Mouse (Mus musculus) stomach, postnatal 0 days (tissue): Measurements from ENCODE around the gene Alkbh2. TPM values are rescaled to one million over a fixed set of nuclear protein-coding genes. Genes with fewer than 3 reads are reported as not detected.

Source experiments
- ATAC-seq: fragments of 200-750 bp; cut with Nextera tagmentation; 2 replicates; pipeline ENCODE4 v1.8.0; 2017; ENCODE audit not compliant: low FRiP score, low TSS enrichment
- DNase-seq: peaks from one replicate; pipeline ENCODE4 v3.0.0-alpha.2; 2016; ENCODE audit warnings: low spot score
- H3K27ac ChIP-seq: fragments of 300-500 bp; sonication (generic); replicated peaks from 2 replicates; pipeline ENCODE4 v1.5.1; 2014; ENCODE audit warnings: mild to moderate bottlenecking, control low read depth
- H3K27me3 ChIP-seq: fragments of 300-500 bp; sonication (generic); 2 replicates; pipeline ENCODE4 v1.6.1; 2014; ENCODE audit warnings: low read length; ENCODE audit not compliant: control insufficient read depth, insufficient read depth
- H3K36me3 ChIP-seq: fragments of 300-500 bp; sonication (generic); 2 replicates; pipeline ENCODE4 v1.6.1; 2014; ENCODE audit warnings: low read length, mixed read lengths; ENCODE audit not compliant: control insufficient read depth, insufficient read depth
- H3K4me1 ChIP-seq: fragments of 300-500 bp; sonication (generic); replicated peaks from 2 replicates; pipeline ENCODE4 v1.6.1; 2014; ENCODE audit warnings: antibody characterized with exemption; ENCODE audit not compliant: control insufficient read depth, insufficient read depth
- H3K4me2 ChIP-seq: fragments of 300-500 bp; sonication (generic); replicated peaks from 2 replicates; pipeline ENCODE4 v1.6.1; 2014; ENCODE audit warnings: low read depth, mild to moderate bottlenecking, control low read depth, moderate library complexity
- H3K4me3 ChIP-seq: fragments of 300-500 bp; sonication (generic); 2 replicates; pipeline ENCODE4 v1.5.1; 2014; ENCODE audit warnings: low read depth, low read length, control low read depth
- H3K9ac ChIP-seq: fragments of 300-500 bp; sonication (generic); 2 replicates; pipeline ENCODE4 v1.6.1; 2014; ENCODE audit warnings: mild to moderate bottlenecking, low read length, control low read depth, mixed read lengths
- H3K9me3 ChIP-seq: fragments of 300-500 bp; sonication (generic); 2 replicates; pipeline ENCODE4 v1.6.1; 2016; ENCODE audit warnings: low read length; ENCODE audit not compliant: control insufficient read depth
- CTCF ChIP-seq: IDR thresholded peaks from 2 replicates; pipeline ENCODE4 v1.5.1; 2016; ENCODE audit warnings: antibody characterized with exemption, low read depth, mild to moderate bottlenecking, moderate library complexity
- EP300 ChIP-seq: optimal IDR thresholded peaks from 2 replicates; pipeline ENCODE3; 2016; ENCODE audit warnings: antibody characterized with exemption
- WGBS: fragments of 180-500 bp; shearing (Covaris S2); extraction: QIAGEN DNeasy Blood & Tissue Kit; methylation state at CpG from one replicate; pipeline ENCODE4 v1.1.7; 2014; 5-methylcytosine and 5-hydroxymethylcytosine counted together
- polyA plus RNA-seq: library from polyadenylated mRNA; unstranded; fragments of >200 nt; fragmentation: Nextera tagmentation; extraction: Ambion mirVana; gene quantifications from 2 replicates; pipeline ENCODE4 v1.2.1, GENCODE M21; 2015

The Alkbh2 gene
- polyA plus RNA-seq, 1 experiment from 2014 or later: 6.9 TPM

- peaks cover 5% of the 10 kb centered on the region; the same call in 1 of the 2 replicates for H3K4me1 ChIP-seq
- no peaks in the 10 kb centered on the region for H3K27me3 ChIP-seq
- peak overlapping the region; percentile 87 for H3K27ac ChIP-seq
- H3K9ac ChIP-seq: peak overlapping the region; percentile 61
- peak overlapping the region; percentile 100 for H3K4me2 ChIP-seq
- no peaks in the 10 kb centered on the region for H3K36me3 ChIP-seq
- under 1% methylated on average over 79 of the region's 87 CpGs for WGBS
- no peaks in the 10 kb centered on the region for H3K9me3 ChIP-seq
- DNase-seq: peak; percentile 93
- peak overlapping the region; percentile 58 for H3K4me3 ChIP-seq
- TF ChIP-seq CTCF (no peak), EP300 (peak; percentile 95)
- peak; percentile 95 for ATAC-seq
These were observed 2.9 kb upstream of the Alkbh2 start for GRCm38 (mm10) chr5:114130698-114131520.

- Histone ChIP-seq H3K4me1 (peaks cover 5% of the 10 kb centered on the region; the same call in 1 of the 2 replicates), H3K36me3 (no peaks in the 10 kb centered on the region), H3K27ac (peak within 1 kb of the TSS; percentile 87), H3K4me2 (peak within 1 kb of the TSS; percentile 100), H3K9me3 (no peaks in the 10 kb centered on the region), H3K9ac (peak within 1 kb of the TSS; percentile 61), H3K27me3 (no peaks in the 10 kb centered on the region), H3K4me3 (peak within 1 kb of the TSS; percentile 58)
- no peak for TF ChIP-seq CTCF
- TF ChIP-seq EP300: no peak
- ATAC-seq (no peak), DNase-seq (peak; percentile 54)
- 2% methylated on average over 21 of the region's 29 CpGs for WGBS
These were observed 2.2 kb upstream of the Alkbh2 start, which contains the start of gene Ung for GRCm38 (mm10) chr5:114130211-114130605. Gene Ung (plus strand): TSS chr5:114130386.

- 75% methylated on average over 15 of the region's 15 CpGs for WGBS
- H3K27me3 ChIP-seq: no peaks in the 10 kb centered on the region
- H3K36me3 ChIP-seq: no peaks in the 10 kb centered on the region
- H3K9me3 ChIP-seq: no peaks in the 10 kb centered on the region
- no peak overlapping the region for H3K27ac ChIP-seq
- no peak for DNase-seq
- no peak overlapping the region for H3K9ac ChIP-seq
- ATAC-seq: no peak
- H3K4me3 ChIP-seq: peak overlapping the region; percentile 58
- no peak for TF ChIP-seq CTCF
- no peak for TF ChIP-seq EP300
- H3K4me1 ChIP-seq: peaks cover 5% of the 10 kb centered on the region; the same call in 1 of the 2 replicates
- peak overlapping the region; percentile 100 for H3K4me2 ChIP-seq
These were observed 1.7 kb upstream of the Alkbh2 start for GRCm38 (mm10) chr5:114129550-114130210.

GRCm38 (mm10) chr5:114126499-114127244 is 1.3 kb downstream of the Alkbh2 start:
- WGBS: 79% methylated on average over 7 of the region's 7 CpGs
- TF ChIP-seq CTCF (no peak), EP300 (no peak)
- H3K9me3 ChIP-seq: no peaks in the 10 kb centered on the region
- peak overlapping the region; percentile 99; the same call in 1 of the 2 replicates for H3K4me2 ChIP-seq
- H3K27ac ChIP-seq: no peak overlapping the region
- peaks cover 4% of the 10 kb centered on the region; the same call in 1 of the 2 replicates for H3K4me1 ChIP-seq
- H3K27me3 ChIP-seq: no peaks in the 10 kb centered on the region
- peaks cover 10% of the 10 kb centered on the region; the same call in 1 of the 2 replicates for H3K36me3 ChIP-seq
- ATAC-seq (no peak), DNase-seq (no peak)
- H3K4me3 ChIP-seq: no peak overlapping the region
- no peak overlapping the region for H3K9ac ChIP-seq

- Histone ChIP-seq H3K36me3 (peaks cover 14% of the 10 kb centered on the region), H3K9me3 (no peaks in the 10 kb centered on the region), H3K4me3 (no peak overlapping the region), H3K27me3 (no peaks in the 10 kb centered on the region), H3K27ac (no peak overlapping the region), H3K4me1 (no peaks in the 10 kb centered on the region; the same call in 1 of the 2 replicates), H3K9ac (no peak overlapping the region), H3K4me2 (no peak overlapping the region)
- DNase-seq: no peak
- 92% methylated on average over 3 of the region's 3 CpGs for WGBS
- TF ChIP-seq EP300: no peak
- TF ChIP-seq CTCF: no peak
- ATAC-seq: no peak
These were observed 2.0 kb downstream of the Alkbh2 start for GRCm38 (mm10) chr5:114126008-114126407.
